Mouse (Mus musculus) CH12.LX (cell line): Measurements from ENCODE around the gene Pfas. TPM values are rescaled to one million over a fixed set of nuclear protein-coding genes. Genes with fewer than 3 reads are reported as not detected.

Experiments
- DNase-seq: peaks from one replicate; pipeline ENCODE4 v3.0.0-alpha.2; 2013; ENCODE audit errors: extremely low read depth
- H3K27ac ChIP-seq: 2 replicates; pipeline ENCODE4 v1.5.1; 2012; ENCODE audit warnings: low read depth, mild to moderate bottlenecking, control low read depth, moderate library complexity; ENCODE audit not compliant: insufficient read depth
- H3K27me3 ChIP-seq: replicated peaks from 2 replicates; pipeline ENCODE3; 2012; ENCODE audit warnings: inconsistent platforms
- H3K36me3 ChIP-seq, 2 experiments: replicated peaks in 1 of 2; 2 replicates each; pipeline versions ENCODE3 to v1.6.1; 2012; ENCODE audit warnings: inconsistent platforms in 1 of 2, low read length in 1 of 2, mild to moderate bottlenecking in 1 of 2, mixed read lengths in 1 of 2, moderate library complexity in 1 of 2; ENCODE audit not compliant: control insufficient read depth in 1 of 2, insufficient read depth in 1 of 2
- H3K4me1 ChIP-seq, 2 experiments: 2 replicates each; pipeline ENCODE4 v1.6.1; 2012; ENCODE audit warnings: inconsistent platforms in 1 of 2, moderate library complexity in 1 of 2; ENCODE audit not compliant: insufficient read depth in 2 of 2, control insufficient read depth in 1 of 2
- H3K4me2 ChIP-seq: 2 replicates; pipeline ENCODE4 v1.6.1; 2012; ENCODE audit warnings: low read depth, mild to moderate bottlenecking, control low read depth; ENCODE audit not compliant: poor library complexity, insufficient read depth, severe bottlenecking
- H3K4me3 ChIP-seq, 3 experiments: fragments of 150-350 bp in 1 of 3; sonication (generic) in 1 of 3; replicated peaks in 1 of 3; 2 replicates each; pipeline versions ENCODE3 to v1.5.1; 2011 to 2012; ENCODE audit warnings: low read depth in 2 of 3, low read length in 2 of 3, mild to moderate bottlenecking in 2 of 3, moderate library complexity in 2 of 3, control low read depth in 1 of 3, improper control_type of control experiment in 1 of 3, inconsistent platforms in 1 of 3, mixed read lengths in 1 of 3; ENCODE audit not compliant: poor library complexity in 1 of 3
- H3K79me2 ChIP-seq: replicated peaks from 2 replicates; pipeline ENCODE4 v1.6.1; 2012; ENCODE audit warnings: mild to moderate bottlenecking, moderate library complexity; ENCODE audit not compliant: control insufficient read depth, poor library complexity, insufficient read depth, severe bottlenecking; ENCODE audit errors: extremely low read depth
- H3K9ac ChIP-seq: 2 replicates; pipeline ENCODE4 v1.6.1; 2012; ENCODE audit warnings: low read depth, mild to moderate bottlenecking, control low read depth, moderate library complexity; ENCODE audit not compliant: insufficient read depth
- H3K9me3 ChIP-seq: replicated peaks from 2 replicates; pipeline ENCODE3; 2012; ENCODE audit warnings: low read length, inconsistent platforms, mixed read lengths
- CHD2 ChIP-seq: IDR thresholded peaks from 2 replicates; pipeline ENCODE4 v1.6.1; 2011; ENCODE audit warnings: low read length, improper control_type of control experiment
- CTCF ChIP-seq, 2 experiments: IDR thresholded peaks in 1 of 2; conservative IDR thresholded peaks in 1 of 2; 2 replicates each; pipeline ENCODE4 v1.5.1; 2011 to 2012; ENCODE audit warnings: low read depth in 2 of 2, low read length in 2 of 2, improper control_type of control experiment in 1 of 2, inconsistent platforms in 1 of 2, mild to moderate bottlenecking in 1 of 2, moderate library complexity in 1 of 2
- E2F4 ChIP-seq: IDR thresholded peaks from 2 replicates; pipeline ENCODE4 v1.6.1; 2011; ENCODE audit warnings: low read depth, low read length, improper control_type of control experiment; ENCODE audit not compliant: insufficient replicate concordance
- ELF1 ChIP-seq: IDR thresholded peaks from 2 replicates; pipeline ENCODE4 v1.6.1; 2014; ENCODE audit warnings: low read depth, mild to moderate bottlenecking, inconsistent platforms, low read length, improper control_type of control experiment
- EP300 ChIP-seq: IDR thresholded peaks from 2 replicates; pipeline ENCODE4 v1.6.1; 2011; ENCODE audit warnings: low read length, improper control_type of control experiment
- ETS1 ChIP-seq: conservative IDR thresholded peaks from 2 replicates; pipeline ENCODE4 v1.6.1; 2012; ENCODE audit warnings: low read depth, mild to moderate bottlenecking, inconsistent platforms, low read length, improper control_type of control experiment, moderate library complexity
- HCFC1 ChIP-seq: IDR thresholded peaks from 2 replicates; pipeline ENCODE4 v1.6.1; 2012; ENCODE audit warnings: low read depth, mild to moderate bottlenecking, inconsistent platforms, low read length, improper control_type of control experiment
- IRF4 ChIP-seq: IDR thresholded peaks from 2 replicates; pipeline ENCODE4 v1.6.1; 2014; ENCODE audit warnings: low read depth, mild to moderate bottlenecking, inconsistent platforms, low read length, improper control_type of control experiment
- JUN ChIP-seq: IDR thresholded peaks from 2 replicates; pipeline ENCODE4 v1.6.1; 2011; ENCODE audit warnings: low read depth, mild to moderate bottlenecking, low read length, improper control_type of control experiment, moderate library complexity; ENCODE audit not compliant: insufficient read depth
- JUND ChIP-seq: conservative IDR thresholded peaks from 2 replicates; pipeline ENCODE4 v1.6.1; 2011; ENCODE audit warnings: low read depth, low read length, improper control_type of control experiment
- KAT2A ChIP-seq: IDR thresholded peaks from 2 replicates; pipeline ENCODE4 v1.6.1; 2012; ENCODE audit warnings: low read length, improper control_type of control experiment, inconsistent platforms; ENCODE audit not compliant: insufficient replicate concordance
- MAX ChIP-seq: IDR thresholded peaks from 2 replicates; pipeline ENCODE4 v1.6.1; 2011; ENCODE audit warnings: low read length, improper control_type of control experiment
- MAZ ChIP-seq: IDR thresholded peaks from 2 replicates; pipeline ENCODE4 v1.6.1; 2012; ENCODE audit warnings: low read depth, mild to moderate bottlenecking, inconsistent platforms, low read length, improper control_type of control experiment, moderate library complexity
- MEF2A ChIP-seq: IDR thresholded peaks from 2 replicates; pipeline ENCODE4 v1.6.1; 2014; ENCODE audit warnings: low read depth, mild to moderate bottlenecking, inconsistent platforms, low read length, improper control_type of control experiment, borderline replicate concordance
- MXI1 ChIP-seq: IDR thresholded peaks from 2 replicates; pipeline ENCODE4 v1.6.1; 2011; ENCODE audit warnings: mild to moderate bottlenecking, low read depth, low read length, improper control_type of control experiment
- NRF1 ChIP-seq: IDR thresholded peaks from 2 replicates; pipeline ENCODE4 v1.6.1; 2014; ENCODE audit warnings: low read depth, mild to moderate bottlenecking, inconsistent platforms, low read length, improper control_type of control experiment, moderate library complexity
- PAX5 ChIP-seq: IDR thresholded peaks from 2 replicates; pipeline ENCODE4 v1.6.1; 2012; ENCODE audit warnings: low read length, inconsistent platforms, mixed read lengths
- POLR2AphosphoS2 ChIP-seq: IDR thresholded peaks from 2 replicates; pipeline ENCODE4 v1.6.1; 2011; ENCODE audit warnings: low read depth, low read length, improper control_type of control experiment
- RCOR1 ChIP-seq: conservative IDR thresholded peaks from 2 replicates; pipeline ENCODE4 v1.6.1; 2012; ENCODE audit warnings: low read depth, mild to moderate bottlenecking, inconsistent platforms, low read length, improper control_type of control experiment
- SIN3A ChIP-seq: IDR thresholded peaks from 2 replicates; pipeline ENCODE4 v1.6.1; 2012; ENCODE audit warnings: low read length, improper control_type of control experiment, inconsistent platforms
- SMC3 ChIP-seq: IDR thresholded peaks from 2 replicates; pipeline ENCODE4 v1.6.1; 2011; ENCODE audit warnings: low read depth, low read length, improper control_type of control experiment
- TCF12 ChIP-seq: IDR thresholded peaks from 2 replicates; pipeline ENCODE4 v1.6.1; 2014; ENCODE audit warnings: low read depth, mild to moderate bottlenecking, inconsistent platforms, low read length, improper control_type of control experiment
- UBTF ChIP-seq: IDR thresholded peaks from 2 replicates; pipeline ENCODE4 v1.6.1; 2012; ENCODE audit warnings: low read depth, mild to moderate bottlenecking, inconsistent platforms, low read length, improper control_type of control experiment, moderate library complexity
- USF1 ChIP-seq: IDR thresholded peaks from 2 replicates; pipeline ENCODE4 v1.6.1; 2014; ENCODE audit warnings: low read depth, mild to moderate bottlenecking, inconsistent platforms, low read length, improper control_type of control experiment
- USF2 ChIP-seq: conservative IDR thresholded peaks from 2 replicates; pipeline ENCODE4 v1.6.1; 2011; ENCODE audit warnings: low read depth, low read length, improper control_type of control experiment
- ZKSCAN1 ChIP-seq: IDR thresholded peaks from 2 replicates; pipeline ENCODE4 v1.6.1; 2012; ENCODE audit warnings: low read depth, inconsistent platforms, low read length, improper control_type of control experiment, borderline replicate concordance
- dilution Hi-C: fragments of 300-500 bp; cut with MboI; formaldehyde crosslinking; loops from 2 replicates; pipeline ENCODE4 v1.14.3; 2020; ENCODE audit warnings: low sequenced_read_pairs; ENCODE audit not compliant: extremely low pct_unique_long_range_greater_than_20kb, extremely low pct_ligation_motif_present
- in situ Hi-C: fragments of 300-500 bp; cut with MboI; formaldehyde crosslinking; loops from 3 replicates; pipeline ENCODE4 v1.14.3; 2019; ENCODE audit warnings: low sequenced_read_pairs, low pct_ligation_motif_present, low pct_unique_long_range_greater_than_20kb, mixed read lengths
- polyA plus RNA-seq: library from polyadenylated mRNA; unstranded; fragments of >175 nt; gene quantifications from 2 replicates; pipeline ENCODE4 v1.2.1, GENCODE M21; 2012; ENCODE audit warnings: low read depth; ENCODE audit not compliant: insufficient read length
- total RNA-seq, 2 experiments: library from RNA; depleted of rRNA; stranded (reverse); fragments of 300-350 nt in 1 of 2; fragments of >200 nt in 1 of 2; gene quantifications; 2 replicates each; pipeline ENCODE4 v1.2.3; 2012 to 2014

Gene Pfas
- total and polyA plus RNA-seq, 3 experiments: 61.9 to 110 (median 72.9) TPM

GRCm38 (mm10) chr11:69045531-69046394 is 37.5 kb upstream of the Pfas start, which contains the start of gene Aurkb (continued):
- TF ChIP-seq SMC3 (no peak), USF1 (no peak), JUND (no peak), MEF2A (no peak), UBTF (peak; percentile 88; the same call in 1 of the 2 replicates), USF2 (no peak), MXI1 (peak; percentile 39; the same call in 1 of the 2 replicates), ZKSCAN1 (no peak), KAT2A (no peak), JUN (no peak), ETS1 (no peak), IRF4 (no peak), ELF1 (no peak), TCF12 (no peak), HCFC1 (peak; percentile 7; the same call in 1 of the 2 replicates), NRF1 (no peak)

DNA sequence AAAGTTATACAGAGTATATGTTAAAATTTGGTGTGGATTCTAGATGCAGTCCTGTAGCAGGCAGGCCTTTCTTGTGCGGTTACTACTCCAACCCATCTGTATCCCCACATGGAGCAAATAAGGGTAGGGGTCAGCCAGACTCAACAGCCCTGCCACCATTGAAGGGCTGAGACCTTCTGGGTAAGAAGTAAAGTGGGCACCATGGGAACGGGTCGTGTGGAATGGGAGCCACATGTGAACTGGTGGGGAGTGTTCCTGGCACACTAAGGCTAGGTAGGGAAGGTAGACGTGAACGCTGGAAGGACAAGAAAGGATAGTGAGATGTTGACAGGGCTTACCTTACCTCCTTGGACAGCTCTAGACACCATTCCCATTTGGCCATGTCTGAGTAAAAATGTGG is 29.9 kb upstream of the Pfas start:
- Histone ChIP-seq H3K4me2 (peak overlapping the region; percentile 70), H3K27me3 (no peaks in the 10 kb centered on the region), H3K79me2 (no peaks in the 10 kb centered on the region), H3K9ac (no peak overlapping the region), H3K4me3 (peak overlapping the region in 2 of 3 experiments; percentile 18 to 20), H3K9me3 (no peaks in the 10 kb centered on the region), H3K36me3 (peaks cover 28 to 33% of the 10 kb centered on the region in 2 experiments), H3K4me1 (peaks cover 18 to 38% of the 10 kb centered on the region in 2 experiments), H3K27ac (0 out of 2 replicates have a peak overlapping the region, but pooled peaks have one; percentile 5)
- no peak for DNase-seq
- TF ChIP-seq NRF1 (no peak), MXI1 (no peak), MAX (no peak), IRF4 (no peak), MEF2A (no peak), SMC3 (no peak), RCOR1 (no peak), CTCF (conservative IDR thresholded peaks at IDR 0.05 in 1 of 2, IDR thresholded peaks at IDR 0.05 in 1 of 2; ENCODE audit: low read depth in 2 of 2, low read length in 2 of 2) (no peak), MAZ (no peak), USF1 (no peak), EP300 (no peak), POLR2AphosphoS2 (no peak), SIN3A (no peak), UBTF (no peak), CHD2 (no peak), E2F4 (no peak), JUND (no peak), HCFC1 (no peak), PAX5 (no peak), KAT2A (no peak)
- dilution Hi-C loops (no loop called here), in situ Hi-C loops (no loop called here)
